Mouse (Mus musculus) gastrocnemius, adult 8-10 months (tissue): ENCODE measurements around the gene Tecta. TPM values are rescaled to one million over a fixed set of nuclear protein-coding genes. Genes with fewer than 3 reads are reported as not detected.

Experiments used
- DNase-seq, 2 experiments: peaks; one replicate each; pipeline ENCODE4 v3.0.0; 2022; ENCODE audit warnings: low spot score in 2 of 2
- microRNA-seq: library from miRNA; unstranded; fragments of <30 nt; microRNA quantifications from one replicate; pipeline ENCODE4 v1.2.0, GENCODE M21; 2022
- total RNA-seq, 4 experiments: library from RNA; stranded (reverse); gene quantifications; 2 replicates each; pipeline ENCODE4 v1.2.4; 2022

The Tecta gene
- total RNA-seq, 4 experiments from 2014 or later = 0.31 to 0.51 (median 0.33) TPM

GRCm38 (mm10) chr9:42321442-42321841, 78.3 kb downstream of the Tecta start:
- no peak for DNase-seq

GRCm38 (mm10) chr9:42320616-42321015, 79.1 kb downstream of the Tecta start:
- DNase-seq = no peak

- DNase-seq = no peak
Measured at GRCm38 (mm10) chr9:42318455-42318987, 81.2 kb downstream of the Tecta start.

GRCm38 (mm10) chr9:42317337-42317736, 82.4 kb downstream of the Tecta start:
- no peak for DNase-seq

- DNase-seq = no peak
Measured at GRCm38 (mm10) chr9:42315816-42316215, 83.9 kb downstream of the Tecta start.

GRCm38 (mm10) chr9:42314959-42315358, 84.8 kb downstream of the Tecta start:
- no peak for DNase-seq

DNA sequence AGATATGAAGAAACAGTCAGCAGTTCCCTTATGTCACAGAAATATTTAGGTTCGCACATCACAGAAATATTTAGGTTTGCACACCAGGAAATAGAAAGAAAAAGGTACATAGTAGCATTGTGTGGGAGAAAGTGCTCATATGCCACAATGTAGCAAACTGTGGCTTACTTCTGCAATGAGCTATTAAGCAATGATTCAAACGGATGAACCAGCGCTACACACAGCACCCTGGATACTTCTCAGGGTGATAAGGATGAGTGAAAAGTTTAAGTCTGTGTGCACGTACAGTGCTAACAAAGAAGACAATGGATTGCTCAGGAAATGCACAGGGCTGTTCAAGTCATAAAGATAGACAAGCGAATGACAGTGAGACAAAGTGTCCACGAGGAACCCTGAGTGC, 85.3 kb downstream of the Tecta start:
- DNase-seq = no peak

DNA sequence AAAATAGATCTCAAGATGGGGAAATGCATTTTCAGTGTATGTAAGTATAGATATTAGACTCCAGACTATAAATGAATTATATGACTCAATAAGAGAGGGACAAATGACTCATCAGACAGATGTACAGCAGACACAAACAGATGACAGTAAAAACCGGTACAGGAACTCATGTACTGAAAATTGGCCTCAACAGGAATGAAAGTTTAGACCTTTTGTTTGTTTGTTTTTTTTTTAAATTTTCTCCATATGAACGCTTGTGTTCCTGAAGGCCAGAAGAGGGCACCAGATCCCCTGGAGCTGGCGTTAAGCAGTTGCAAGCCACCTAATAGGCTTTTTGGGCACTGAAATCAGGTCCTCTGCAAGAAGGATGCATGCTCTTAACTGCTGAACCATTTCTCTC, 85.9 kb downstream of the Tecta start:
- DNase-seq = no peak

- DNase-seq = no peak
Measured at GRCm38 (mm10) chr9:42311311-42311710, 88.4 kb downstream of the Tecta start.

DNA sequence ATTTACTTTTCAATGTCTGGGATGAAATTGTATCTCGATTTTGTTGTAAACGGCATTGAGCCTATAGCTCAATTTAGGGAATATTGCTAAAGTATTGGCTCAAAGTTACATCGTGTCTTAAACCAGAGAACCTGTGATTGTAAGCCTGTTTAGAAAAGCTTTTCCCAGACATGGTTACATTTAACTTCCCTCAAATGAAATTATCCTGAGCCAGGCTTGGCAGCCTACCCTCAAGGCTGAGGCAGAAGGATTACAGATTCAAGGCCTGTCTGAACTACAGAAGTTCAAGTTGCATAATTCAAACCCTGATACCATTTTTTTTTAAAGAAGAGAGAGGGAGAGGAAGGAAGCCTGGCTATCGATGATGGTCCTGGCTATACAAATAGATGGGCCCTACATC, 95.8 kb downstream of the Tecta start:
- no peak for DNase-seq

GRCm38 (mm10) chr9:42301082-42301633, 98.6 kb downstream of the Tecta start:
- DNase-seq = no peak

DNA sequence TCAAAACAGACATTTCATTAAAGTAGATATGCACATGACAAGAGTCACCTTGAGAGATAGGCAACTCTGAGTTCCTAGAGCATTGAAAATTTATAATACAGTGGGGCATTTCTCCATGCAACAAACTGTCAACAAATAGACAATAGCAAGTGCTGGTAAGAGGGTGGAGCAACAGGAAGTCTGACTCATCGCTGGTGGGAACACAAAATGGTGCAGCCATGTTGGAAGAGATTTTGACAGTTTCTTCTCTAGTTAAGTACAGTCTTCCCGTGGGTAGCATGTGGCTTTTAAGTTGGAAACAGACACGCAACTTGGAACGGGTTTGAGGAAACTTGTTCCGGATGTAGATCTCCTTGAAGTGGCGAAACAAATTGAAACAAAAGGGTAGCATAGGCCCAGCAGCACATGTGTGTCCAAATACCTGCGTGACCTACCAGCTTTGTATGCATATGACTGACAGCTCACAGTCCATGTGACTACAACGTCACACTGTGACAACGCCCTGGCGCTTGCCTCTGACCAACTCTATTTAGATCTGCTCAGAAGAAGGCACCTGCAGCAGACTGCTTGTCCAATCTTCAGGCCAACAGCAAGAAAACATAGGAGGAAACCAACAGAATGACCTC, 103.3 kb downstream of the Tecta start:
- DNase-seq = no peak

GRCm38 (mm10) chr9:42294131-42294530, 105.6 kb downstream of the Tecta start:
- DNase-seq = no peak

DNA sequence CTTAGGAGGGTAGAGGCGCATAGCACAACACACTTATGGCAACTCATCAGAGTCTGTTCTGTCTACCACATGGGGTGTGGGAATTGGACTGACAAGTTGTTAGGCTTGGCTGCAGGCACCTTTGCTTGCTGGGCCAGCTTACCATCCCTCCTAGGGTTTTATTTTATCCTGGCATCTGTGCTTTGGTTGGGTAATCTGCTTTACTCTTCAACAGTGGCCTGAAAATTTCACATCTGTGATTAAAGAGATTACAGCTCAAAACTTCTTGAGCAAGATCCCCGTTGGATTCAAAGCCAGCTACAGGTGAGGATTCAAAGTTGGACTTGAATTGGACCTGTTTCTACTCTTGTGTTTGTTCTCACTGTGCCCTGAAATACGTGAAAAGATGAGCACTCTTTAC, 106.1 kb downstream of the Tecta start:
- DNase-seq = no peak

GRCm38 (mm10) chr9:42293051-42293450, 106.7 kb downstream of the Tecta start:
- DNase-seq = no peak

GRCm38 (mm10) chr9:42279676-42280075, 120.1 kb downstream of the Tecta start:
- no peak for DNase-seq

Small RNA genes lying within 50 kb of the gene (microRNA-seq; reads per million reads assigned to microRNA genes)
- not detected for gene Gm44311

Other genes starting within 250 kb of the Tecta start
- gene Sc5d, start 135.7 kb downstream of the Tecta start, total RNA-seq = 10 to 100 TPM; 21.0 to 25.9 (median 23.6) TPM
- 10 to 100 TPM; 15.1 to 18.0 (median 16.9) TPM for gene Tbcel, start 107.9 kb upstream of the Tecta start, total RNA-seq